Mouse (Mus musculus) adrenal gland (tissue): Measurements from ENCODE around the gene Dnajc11.

ENCODE experiments used
- intact Hi-C: fragments of 180-260 bp; cut with DNase I; formaldehyde crosslinking; loops from one replicate; pipeline ENCODE4 v1.15.1; 2025

Gene Dnajc11

DNA sequence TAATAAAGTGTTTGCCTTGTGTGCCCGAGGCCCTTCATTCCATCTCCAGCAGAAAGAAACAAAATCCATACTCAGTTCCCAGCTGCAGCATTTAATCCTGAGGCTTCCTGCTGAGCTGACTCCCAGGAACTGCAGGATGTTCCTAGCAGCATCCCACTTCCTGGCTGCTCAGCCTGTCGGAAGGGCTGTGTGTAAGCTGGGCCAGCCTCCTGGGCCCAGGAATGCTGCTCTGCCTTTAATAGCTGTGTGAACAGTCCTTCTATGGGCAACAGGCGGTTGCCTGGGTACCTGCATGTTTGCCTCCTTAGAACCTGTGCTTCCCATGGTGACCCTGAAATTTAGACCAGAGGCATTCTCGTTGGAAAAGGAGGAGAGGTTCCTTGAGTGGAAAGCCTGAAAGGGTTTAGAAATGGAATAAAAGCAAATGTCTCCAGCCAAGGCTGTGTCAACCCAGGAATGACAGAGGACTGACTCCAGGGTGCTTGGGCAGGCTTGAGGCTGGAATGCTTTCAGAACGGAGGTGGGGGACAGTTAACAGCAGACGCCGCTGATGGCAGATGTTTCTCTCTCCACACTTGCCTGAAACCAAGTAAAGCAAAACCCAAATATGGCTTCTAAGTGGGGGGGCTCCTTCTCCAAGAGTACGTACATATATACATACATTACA lies 74.1 kb downstream of the Dnajc11 start:
- intact Hi-C loops, result no loop called here

DNA sequence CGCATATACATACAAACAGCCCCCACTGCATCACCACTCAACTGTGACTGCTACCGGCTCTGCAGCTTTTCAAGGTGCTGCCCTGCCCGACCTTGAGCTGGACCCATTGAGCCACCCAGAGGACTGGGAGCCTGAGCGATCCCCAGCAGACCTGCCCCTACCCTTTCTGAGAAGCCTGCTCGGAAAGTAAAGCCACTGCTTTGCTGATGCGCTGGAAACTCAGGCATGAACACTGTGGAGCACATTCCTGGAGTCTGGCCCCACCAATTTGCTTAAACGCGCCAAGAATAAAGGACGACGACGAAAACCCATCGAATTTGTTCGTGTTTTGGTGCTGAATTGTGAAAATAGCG lies 74.6 kb downstream of the Dnajc11 start:
- intact Hi-C loops, result no loop called here

GRCm38 (mm10) chr4:152008622-152009075 lies 75.2 kb downstream of the Dnajc11 start, which contains the start of gene Klhl21:
Gene Klhl21 (plus strand): TSS chr4:152008803.
- intact Hi-C loops, result no loop called here

DNA sequence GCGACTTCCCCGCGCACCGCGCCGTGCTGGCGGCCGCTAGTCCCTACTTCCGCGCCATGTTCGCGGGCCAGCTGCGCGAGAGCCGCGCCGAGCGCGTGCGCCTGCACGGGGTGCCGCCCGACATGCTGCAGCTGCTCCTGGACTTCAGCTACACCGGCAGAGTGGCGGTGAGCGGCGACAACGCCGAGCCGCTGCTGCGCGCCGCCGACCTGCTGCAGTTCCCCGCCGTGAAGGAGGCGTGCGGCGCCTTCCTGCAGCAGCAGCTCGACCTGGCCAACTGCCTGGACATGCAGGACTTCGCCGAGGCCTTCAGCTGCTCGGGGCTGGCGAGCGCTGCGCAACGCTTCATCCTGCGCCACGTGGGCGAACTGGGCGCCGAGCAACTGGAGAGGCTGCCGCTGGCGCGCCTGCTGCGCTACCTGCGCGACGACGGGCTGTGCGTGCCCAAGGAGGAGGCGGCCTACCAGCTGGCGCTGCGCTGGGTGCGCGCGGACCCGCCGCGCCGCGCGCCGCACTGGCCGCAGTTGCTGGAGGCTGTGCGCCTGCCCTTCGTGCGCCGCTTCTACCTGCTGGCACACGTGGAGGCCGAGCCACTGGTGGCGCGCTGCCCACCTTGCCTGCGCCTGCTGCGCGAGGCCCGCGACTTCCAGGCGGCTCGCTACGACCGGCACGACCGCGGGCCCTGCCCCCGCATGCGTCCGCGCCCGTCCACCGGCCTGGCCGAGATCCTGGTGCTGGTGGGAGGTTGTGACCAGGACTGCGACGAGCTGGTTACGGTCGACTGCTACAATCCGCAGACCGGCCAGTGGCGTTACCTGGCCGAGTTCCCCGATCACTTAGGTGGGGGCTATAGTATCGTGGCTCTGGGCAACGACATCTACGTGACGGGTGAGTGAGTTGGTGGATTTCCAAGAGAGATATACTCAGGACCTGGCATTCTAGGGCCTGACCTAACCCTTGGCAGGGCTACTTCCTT lies 75.9 kb downstream of the Dnajc11 start:
- intact Hi-C loops, result no loop called here

DNA sequence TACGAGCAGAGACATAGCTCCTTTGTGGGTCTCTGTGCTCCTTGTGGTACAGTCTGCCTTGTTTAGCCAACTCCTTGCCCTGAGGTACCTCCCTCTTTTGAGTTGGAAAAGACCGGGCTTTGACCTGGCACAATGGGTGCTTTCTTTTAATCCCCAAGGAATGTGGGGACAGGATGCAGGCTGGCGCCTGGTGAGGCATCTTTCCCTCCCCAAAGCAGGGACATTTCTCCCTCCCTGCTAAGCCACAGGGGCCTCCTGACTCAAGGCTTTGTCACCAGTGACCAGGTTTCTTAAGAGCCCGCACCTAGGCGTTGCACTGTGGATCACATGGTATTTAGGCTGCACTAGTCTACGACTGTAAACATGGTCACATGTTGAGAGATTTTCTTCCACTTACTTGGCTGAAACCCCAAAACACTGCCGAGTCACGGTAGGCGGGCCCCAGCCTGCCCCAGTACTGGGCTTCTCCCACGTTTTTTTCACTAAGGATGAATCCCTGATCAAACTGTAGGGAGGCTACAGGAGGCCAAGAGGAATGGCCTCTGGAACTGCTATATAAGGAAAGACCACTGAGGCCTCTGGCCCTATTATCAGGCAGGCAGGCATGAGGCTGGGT lies 76.7 kb downstream of the Dnajc11 start:
- intact Hi-C loops, result no loop called here

DNA sequence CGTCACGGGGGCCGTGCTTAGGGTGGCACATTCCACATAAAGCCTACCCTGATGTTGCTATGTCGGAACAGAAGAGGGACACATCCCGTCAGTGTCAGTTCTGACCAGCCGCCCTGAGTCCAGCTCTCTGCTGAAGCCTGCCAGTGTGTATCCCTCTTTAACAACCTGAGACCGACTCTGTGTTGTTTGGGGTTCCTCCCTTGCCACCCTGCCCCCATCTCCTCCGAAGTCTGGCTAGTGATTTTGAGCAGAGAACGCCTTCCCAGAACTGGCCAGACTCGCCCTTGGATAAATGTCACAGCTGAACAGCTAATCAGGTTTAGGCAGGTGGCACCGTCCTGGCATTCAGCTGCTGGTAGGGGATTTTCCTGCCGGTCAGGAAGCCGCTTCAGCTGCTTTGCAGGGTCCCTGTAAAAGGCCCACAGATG lies 77.2 kb downstream of the Dnajc11 start:
- intact Hi-C loops, result no loop called here

DNA sequence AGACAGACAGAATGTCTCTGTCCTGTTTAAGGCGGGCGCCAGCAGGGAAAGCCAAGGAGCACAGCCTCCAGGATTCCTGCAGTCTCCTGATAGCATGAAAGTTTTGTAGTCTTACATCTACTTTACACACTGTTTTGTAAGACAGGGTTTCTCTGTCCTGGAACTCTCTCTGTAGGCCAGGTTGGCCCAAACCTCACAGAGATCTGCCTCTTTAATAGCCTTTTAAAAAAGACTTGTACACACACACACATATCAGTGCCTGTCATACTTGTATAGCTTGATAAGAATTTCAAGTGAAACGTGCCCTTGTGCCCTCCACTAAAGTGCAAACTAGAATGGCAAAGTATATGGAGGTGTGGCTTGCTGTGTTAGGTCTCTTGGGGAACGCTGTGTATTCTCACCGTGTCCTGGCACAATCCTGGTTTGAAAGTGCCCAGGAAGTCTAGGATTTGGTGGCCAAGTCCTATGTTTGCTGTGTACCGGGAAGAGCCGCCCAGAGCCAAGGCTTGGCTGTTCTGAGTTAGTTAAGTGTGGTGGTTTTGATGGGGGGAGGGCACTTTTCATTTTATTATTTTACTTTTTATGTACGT lies 77.8 kb downstream of the Dnajc11 start:
- intact Hi-C loops, result no loop called here

- intact Hi-C loops, result no loop called here
Observed at GRCm38 (mm10) chr4:152012109-152012508, 78.6 kb downstream of the Dnajc11 start.

- intact Hi-C loops, result no loop called here
Observed at GRCm38 (mm10) chr4:152013036-152013813, 79.7 kb downstream of the Dnajc11 start.

GRCm38 (mm10) chr4:152019073-152019472 lies 85.6 kb downstream of the Dnajc11 start:
- intact Hi-C loops, result no loop called here

DNA sequence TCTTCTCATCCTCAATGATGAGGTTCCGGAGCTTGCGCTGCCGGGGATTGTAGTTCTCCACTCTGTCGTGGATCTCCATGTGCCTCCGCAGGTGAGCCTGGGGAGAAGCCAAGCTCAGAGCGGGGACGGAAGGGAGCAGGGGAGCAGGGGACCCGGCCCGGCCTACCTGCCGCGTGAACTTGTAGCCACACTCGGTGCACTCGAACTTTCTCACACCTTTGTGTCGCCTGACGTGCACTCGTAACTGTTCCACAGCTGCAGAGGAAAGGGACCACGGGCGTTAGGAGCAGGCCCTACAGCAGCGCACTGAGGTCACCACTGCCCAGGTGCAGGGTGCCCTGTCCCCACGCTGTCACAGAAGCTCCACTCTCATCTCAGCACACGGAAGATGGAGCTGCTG lies 86.5 kb downstream of the Dnajc11 start:
- intact Hi-C loops, result no loop called here

GRCm38 (mm10) chr4:152021568-152022097 lies 88.1 kb downstream of the Dnajc11 start:
- intact Hi-C loops, result no loop called here

DNA sequence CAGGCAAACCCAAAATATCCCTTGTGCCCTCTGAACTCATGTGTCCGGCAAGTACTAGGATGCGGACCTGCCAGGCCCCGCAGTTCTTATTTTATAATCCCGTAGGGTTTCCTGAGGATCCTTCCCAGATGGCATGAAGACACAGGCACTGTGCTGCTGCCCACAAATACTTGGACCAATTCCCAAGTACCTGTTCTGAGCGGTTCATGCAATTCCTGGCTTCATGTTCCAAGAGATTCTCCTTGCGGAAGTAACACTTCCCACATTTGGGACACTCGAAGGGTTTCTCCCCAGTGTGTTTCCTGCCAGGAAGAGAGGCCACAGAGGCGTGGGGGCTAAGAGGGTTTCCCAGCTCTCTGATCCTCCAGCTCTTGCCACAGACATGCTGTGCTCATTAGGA lies 89.0 kb downstream of the Dnajc11 start:
- intact Hi-C loops, result no loop called here

DNA sequence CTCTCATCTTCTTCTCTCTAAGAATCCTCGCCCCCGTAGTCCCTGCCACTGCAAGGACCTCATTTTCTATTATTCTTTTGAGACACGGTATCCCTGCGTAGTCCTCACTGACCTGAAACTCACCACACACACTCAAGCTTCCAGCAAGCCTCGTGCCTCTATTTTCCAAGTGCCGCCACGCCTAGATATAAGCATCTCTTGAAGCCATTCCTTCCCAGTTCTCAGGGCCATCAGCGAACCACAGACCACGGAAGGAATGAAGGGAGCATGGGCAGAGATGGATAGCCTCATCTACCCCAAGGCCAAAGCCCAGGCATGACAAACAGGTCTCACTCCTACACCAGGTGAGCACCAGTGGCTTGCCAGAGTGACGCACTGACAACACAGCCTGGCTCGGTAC lies 91.0 kb downstream of the Dnajc11 start:
- intact Hi-C loops, result no loop called here

DNA sequence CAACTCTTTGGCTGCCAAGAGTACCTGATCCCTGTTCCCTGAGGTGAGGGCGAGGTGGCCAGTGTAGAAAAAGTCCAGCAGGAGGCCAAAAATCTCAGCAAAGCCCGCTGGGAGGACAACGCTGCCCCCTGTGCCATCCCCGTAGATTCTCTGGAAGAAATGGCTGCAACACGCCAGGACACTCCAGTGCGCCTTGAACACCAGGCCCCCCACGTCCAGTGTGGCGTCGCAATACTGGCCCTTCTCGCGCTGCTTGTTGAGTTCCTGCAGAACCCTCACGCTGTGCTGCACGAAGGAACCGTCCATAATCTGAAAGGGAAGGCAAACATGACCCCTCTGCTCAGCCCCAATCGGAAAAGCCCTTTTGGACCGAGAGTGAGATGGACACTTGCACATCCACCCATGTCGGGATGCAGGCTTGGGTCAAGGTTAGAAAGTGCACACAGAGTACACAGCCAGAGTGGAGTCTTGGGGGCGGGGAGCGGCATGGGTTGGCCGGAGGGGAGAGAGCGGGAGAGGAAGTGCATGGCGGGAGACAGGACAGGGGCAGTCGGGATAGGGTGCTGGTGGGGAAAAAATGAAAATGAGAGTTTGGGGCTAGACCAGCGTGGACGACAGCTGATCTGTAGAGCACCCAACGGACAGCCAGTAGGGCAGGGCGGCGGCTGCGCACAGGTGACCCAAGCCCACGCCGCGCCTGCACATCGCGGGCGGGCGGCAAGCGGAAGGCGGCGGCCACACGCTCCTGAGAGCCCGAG lies 93.4 kb downstream of the Dnajc11 start:
- intact Hi-C loops, result no loop called here

DNA sequence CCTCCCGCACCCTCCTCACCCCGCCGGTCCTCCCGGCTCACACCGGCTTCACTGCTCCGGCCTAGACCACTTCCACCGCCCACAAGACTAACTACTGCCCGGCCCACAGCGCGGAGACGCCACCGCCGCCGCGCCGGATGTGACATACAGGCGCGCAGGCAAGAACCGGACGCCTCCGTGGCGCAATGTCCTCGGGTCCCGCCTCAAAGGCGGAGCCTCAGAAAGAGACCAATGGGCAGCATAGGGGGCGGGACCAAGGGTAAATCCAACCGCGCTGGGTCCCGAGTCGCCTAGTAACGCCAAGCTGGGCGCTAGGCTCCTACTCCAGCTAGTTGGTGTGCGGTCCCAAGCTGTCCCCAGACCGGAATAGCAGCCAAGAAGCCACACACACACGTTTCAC lies 94.0 kb downstream of the Dnajc11 start, which contains the start of gene Zbtb48:
Gene Zbtb48, minus strand, starts transcription at position 148 of the 400 bp plus-strand sequence.
- intact Hi-C loops, result no loop called here

DNA sequence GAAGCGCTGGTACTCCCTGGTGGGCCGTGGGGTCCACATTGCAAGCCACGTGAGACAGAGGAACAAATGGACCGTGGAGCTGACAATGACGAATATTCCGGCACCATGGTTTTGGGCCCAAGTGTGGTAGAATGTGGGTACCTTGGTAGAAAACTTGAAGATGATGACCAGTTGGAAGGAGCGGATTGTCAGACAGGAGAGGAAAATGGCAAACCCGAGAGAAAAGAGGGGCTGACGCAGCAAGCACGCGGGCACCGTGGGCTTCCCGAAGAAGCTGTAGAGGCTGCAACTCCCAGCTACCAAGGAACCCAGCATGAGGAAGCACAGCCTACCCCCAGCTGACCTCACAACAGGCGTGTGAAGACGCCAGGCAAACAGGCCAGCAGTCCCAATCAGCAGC lies 95.0 kb downstream of the Dnajc11 start:
- intact Hi-C loops, result no loop called here

DNA sequence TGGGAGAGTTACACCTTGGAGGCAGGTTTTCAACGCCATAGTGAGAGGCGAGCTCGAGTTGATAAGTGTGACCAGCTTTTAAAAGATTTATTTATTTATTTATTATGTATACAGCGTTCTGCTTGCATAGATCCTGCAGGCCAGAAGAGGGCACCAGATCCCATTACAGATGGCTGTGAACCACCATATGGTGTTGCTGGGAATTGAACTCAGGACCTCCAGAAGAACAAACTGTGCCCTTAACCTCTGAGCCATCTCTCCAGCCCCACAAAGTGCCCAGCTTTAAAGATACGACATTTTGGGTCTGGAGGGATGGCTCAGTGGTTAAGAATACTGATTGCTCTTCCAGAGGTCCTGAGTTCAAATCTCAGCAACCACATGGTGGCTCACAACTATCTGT lies 95.6 kb downstream of the Dnajc11 start:
- intact Hi-C loops, result no loop called here

- intact Hi-C loops, result loop anchor here (5.0 kb wide), 1 partner anchor 48 kb away; no protein-coding TSS in a partner anchor
Observed at GRCm38 (mm10) chr4:152029997-152030396, 96.5 kb downstream of the Dnajc11 start.
